Mouse (Mus musculus): Measurements from ENCODE around the gene Psmb8. TPM values are rescaled to one million over a fixed set of nuclear protein-coding genes. Genes with fewer than 3 reads are reported as not detected.
A peak's percentile ranks its signal among the peaks of the same experiment; 100 is the strongest.

Psmb8 gene
- total RNA-seq, 2 experiments from 2014 or later, result 31.0 to 34.7 TPM

DNA sequence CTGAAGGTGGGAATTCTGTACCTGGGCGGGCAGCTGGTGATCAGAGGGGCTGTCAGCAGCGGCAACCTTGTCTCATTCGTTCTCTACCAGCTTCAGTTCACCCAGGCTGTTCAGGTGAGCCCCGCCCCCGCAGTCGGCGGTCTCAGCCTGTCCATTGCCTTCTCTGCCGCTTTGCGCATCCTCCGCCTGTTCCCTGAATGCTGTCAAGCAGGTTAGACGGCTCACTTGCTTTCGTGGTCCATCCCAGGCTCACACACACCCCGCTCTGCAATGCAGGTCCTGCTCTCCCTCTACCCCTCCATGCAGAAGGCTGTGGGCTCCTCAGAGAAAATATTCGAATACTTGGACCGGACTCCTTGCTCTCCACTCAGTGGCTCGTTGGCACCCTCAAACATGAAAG lies 4.7 kb upstream of the Psmb8 start:
- DNase-seq, result no peak

DNA sequence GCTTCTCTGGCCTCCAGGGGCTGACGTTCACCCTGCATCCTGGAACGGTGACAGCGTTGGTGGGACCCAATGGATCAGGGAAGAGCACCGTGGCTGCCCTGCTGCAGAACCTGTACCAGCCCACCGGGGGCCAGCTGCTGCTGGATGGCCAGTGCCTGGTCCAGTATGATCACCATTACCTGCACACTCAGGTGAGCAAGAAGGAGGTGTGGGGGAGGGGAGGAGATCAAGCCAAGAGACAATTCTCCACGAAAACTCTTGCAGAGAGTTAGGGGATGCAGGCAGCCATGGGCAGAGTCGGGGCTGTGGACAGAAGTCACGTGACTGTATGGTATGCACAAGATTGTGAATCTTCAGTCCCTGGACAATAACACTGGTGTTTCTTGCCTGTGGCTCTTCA lies 4.1 kb upstream of the Psmb8 start:
- no peak for DNase-seq

DNA sequence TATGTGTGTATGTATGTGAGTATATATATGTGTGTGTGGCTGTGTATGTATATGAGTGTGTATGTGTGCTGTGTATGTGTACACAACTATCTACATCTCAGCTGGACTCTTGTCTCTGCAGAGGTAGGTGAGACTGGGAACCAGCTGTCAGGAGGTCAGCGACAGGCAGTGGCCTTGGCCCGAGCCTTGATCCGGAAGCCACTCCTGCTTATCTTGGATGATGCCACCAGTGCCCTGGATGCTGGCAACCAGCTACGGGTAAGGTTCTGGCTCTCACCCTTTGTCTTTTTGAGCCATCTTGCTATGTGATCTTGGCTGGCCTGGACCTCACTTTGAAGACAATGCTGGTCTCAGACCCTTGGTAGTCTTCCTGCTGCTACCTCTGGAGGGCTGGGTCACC lies 2.8 kb upstream of the Psmb8 start:
- no peak for DNase-seq

DNA sequence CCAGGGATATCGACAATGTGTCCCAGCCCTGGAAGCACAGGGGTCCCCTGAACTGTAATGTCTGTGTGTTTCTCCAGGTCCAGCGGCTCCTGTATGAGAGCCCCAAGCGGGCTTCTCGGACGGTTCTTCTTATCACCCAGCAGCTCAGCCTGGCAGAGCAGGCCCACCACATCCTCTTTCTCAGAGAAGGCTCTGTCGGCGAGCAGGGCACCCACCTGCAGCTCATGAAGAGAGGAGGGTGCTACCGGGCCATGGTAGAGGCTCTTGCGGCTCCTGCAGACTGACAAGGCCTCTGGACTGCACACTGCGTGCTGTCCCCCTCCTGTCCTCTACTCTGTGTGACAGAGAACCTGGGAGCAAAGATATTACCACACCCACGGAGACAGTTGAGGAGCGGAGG lies 1.0 kb upstream of the Psmb8 start:
- no peak for DNase-seq

DNA sequence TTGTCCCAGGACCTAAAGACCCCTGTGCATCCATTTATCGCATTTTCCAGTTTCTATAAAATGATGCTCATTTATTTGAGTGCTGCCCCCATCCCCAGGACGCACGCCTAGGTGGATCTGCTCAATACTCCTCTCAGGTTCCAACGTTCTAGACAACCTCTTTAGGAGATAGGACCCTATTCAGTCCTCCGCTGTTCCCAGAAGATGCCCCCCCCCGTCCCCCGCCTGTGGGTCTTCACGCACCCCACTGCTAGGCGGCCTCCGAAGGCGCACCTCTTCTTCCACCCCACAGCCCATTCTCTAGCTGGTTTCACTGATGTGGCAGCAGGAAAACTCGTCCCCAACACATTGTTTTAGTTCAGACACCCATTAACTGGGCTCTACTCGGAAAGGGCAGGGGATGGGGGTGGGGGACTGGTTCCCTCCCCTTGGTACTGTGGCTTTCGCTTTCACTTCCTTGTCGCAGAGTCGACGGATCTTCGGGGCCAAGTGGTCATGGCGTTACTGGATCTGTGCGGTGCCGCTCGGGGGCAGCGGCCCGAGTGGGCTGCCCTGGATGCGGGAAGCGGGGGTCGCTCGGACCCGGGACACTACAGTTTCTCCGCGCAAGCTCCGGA lies 491 bp downstream of the Psmb8 start:
- peak; percentile 63 to 85 for DNase-seq

DNA sequence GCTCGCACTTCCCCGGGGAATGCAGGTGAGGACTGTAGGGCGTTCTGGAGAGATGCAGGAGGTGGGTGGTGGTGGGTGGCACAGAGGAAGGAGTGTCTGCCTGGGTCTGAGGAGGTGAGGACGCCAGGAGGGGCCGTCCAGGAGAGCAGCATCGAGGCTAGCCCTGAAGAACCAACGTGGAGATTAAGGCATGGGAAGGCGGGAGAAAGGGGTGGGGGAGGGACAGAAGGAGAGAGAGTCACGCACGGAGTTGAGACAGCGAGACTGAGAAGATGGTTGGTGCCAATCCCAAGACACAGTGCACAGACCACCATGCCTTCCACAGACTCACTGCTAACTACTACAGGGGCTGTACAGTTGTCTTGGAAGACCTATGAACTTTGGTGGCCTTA lies 996 bp downstream of the Psmb8 start:
- no peak for DNase-seq

DNA sequence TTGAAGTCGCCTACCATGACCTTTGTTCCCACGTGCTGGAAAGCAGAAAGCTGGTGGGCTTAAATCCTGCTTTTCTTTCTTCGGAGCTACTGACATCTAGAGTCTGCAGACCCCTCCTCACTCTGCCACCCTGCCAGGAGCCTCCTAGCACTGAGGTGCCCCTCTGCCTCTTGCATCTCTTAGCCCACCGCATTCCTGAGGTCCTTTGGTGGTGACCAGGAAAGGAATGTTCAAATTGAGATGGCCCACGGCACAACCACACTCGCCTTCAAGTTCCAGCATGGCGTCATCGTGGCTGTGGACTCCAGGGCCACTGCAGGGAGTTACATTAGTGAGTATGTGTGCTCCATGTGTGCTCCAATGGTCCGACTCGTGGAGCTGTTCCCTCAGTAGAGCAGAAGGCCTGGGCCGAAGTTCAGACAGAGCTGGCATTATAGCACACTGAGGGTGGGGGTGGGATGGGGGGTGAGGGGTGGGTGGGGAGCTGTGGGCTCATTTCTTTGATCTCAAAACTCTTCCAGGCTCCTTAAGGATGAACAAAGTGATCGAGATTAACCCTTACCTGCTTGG lies 1.6 kb downstream of the Psmb8 start:
- no peak for DNase-seq

DNA sequence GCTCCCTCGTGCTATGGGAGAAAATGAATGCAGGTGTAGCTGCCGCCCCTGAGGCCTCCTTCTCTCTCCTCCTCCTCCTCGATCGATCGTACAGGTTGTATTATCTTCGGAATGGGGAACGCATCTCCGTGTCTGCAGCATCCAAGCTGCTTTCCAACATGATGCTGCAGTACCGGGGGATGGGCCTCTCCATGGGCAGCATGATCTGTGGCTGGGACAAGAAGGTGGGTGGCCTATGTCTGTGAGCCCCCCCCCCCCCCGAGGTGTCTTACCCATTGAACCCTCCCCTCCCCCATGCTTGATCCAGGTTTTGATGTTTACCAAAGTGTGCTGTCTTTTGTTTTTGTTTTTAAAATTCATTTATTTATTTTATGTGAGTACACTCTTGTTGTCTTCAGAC lies 2.5 kb downstream of the Psmb8 start:
- no peak for DNase-seq

DNA sequence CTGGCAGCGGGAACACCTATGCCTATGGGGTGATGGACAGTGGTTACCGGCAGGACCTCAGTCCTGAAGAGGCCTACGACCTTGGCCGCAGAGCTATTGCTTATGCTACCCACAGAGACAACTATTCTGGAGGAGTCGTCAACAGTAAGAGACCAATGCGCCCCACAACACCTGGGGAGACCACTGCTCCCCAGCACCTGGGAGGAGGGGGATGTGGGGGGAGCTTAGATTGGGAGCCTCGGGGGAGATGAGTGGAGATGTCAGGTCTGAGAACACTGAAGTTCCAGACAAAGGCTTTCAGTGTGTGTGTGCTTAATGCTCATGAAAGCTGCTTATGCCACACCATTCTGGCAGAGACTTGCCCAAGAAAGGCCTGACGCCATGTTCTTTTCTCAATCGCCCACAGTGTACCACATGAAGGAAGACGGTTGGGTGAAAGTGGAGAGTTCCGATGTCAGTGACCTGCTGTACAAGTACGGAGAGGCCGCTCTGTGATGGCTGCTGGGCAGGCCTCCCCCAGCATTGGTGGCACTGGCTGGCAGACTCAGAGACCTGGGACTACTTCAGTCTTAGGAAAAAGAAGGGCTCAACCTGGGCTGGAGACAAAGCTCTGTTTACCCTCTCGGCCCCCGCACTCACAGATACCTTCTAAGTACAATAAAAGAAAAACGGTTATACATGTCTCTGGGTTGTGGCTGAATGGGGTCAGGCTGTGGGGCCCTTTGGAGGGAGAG lies 3.4 kb downstream of the Psmb8 start:
- DNase-seq, result no peak

DNA sequence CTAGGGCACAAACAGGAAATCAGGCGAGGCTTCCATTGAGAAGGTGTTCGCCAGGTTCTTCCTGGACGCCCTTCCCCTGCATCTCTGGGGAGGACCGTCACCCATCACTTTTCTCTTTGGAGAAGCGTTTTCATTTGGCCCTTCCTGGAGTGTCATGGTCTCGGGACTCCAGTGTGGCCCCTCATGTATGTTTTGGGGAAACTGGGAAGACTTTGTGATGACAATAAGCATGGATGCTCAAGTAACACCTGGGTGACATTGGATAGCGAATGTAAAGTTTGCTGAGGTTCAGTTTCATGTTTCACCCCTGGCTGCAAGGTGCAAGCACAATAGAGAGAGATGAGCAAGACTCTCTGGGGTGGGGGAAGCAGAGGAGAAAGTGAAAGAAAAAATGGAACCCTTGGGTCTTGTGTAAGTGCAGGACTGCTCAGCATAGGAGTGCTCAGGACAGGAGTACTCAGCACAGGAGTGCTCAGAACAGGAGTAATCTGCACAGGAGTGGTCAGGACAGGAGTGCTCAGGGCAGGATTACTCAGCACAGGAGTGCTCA lies 4.1 kb downstream of the Psmb8 start:
- DNase-seq, result no peak

DNA sequence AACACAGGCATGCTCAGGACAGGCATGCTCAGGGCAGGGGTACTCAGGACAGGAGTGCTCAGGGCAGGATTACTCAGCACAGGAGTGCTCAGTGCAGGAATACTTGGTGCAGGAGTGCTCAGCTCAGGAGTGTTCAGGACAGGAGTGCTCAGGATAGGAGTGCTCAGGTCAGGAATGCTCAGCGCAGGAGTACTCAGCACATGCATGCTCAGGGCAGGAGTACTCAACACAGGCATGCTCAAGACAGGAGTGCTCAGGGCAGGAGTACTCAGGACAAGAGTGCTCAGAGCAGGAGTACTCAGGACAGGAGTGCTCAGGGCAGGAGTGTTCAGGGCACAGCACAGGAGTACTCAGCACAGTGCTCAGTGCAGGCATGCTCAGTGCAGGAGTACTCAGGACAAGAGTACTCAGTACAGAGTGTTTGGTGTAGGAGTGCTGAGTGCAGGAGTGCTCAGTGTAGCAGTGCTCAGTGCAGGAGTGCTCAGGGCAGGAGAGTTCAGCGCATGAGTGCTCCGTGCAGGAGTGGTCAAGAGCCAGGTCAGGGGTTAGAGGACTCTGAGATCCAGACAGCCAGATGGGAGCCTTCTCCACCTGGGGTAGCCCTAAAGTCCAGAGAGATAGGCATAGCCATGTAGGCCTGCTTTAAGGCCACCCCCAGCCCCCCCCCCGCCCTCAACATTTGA lies 5.4 kb downstream of the Psmb8 start:
- no peak for DNase-seq

DNA sequence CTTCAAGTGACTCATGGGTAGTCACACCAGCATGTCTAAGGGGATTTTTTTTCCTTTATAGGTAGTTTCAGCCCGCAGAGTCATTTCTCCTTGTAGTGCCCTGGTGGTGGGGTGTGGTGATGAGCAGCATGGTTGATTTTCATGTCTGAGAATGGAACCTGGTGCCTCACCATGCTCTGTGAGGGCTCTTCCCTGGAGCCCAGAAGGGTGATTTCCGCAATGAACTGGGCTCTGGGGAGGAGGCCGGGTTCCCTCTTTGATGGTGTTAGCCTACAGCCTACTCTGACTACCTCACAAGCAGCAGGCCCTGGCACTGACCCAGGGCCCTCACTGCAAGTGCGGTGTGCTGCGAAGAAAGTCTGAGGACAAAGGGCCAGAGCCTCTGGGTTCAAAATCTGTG lies 5.9 kb downstream of the Psmb8 start, which contains the start of gene Tap2:
Gene Tap2, plus strand, starts transcription at position 84 of the 400 bp plus-strand sequence.
- peak in 1 of 2 experiments; percentile 44 for DNase-seq

DNA sequence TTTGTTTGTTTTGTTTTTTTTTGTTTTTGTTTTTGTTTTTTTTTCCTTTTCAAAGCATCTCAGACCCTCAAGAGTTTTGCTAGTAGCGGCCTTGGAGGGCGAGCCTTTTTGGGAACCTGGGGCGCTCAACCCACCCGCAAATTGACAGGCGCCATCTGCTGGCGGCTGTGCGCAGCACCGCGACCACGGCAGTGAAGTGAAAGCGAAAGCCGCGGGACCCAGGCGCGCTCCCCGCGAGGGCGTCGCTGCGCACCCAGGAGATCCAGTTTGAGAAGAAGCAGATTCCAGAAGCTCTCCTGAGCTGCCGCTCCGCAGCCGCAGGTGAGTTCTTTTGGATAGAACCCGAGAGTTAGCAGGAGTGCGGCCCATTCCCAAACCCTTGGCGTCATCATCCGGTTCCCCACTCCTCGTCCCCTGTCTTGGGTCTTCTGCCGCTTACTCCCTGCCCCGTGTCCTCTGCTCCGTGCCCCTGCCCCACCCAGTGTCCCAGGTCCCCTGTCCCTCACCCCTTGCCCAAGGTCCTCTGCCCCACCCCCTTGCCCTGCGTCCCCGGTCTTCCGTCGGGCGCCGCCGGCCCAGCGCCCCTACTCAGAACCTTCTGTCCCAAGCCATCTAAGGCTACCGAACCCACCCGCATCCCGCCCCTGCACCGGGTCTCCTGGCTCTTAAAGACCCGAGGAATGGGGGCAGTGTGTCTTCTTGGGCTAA lies 6.9 kb downstream of the Psmb8 start:
- peak; percentile 91 to 94 for DNase-seq

DNA sequence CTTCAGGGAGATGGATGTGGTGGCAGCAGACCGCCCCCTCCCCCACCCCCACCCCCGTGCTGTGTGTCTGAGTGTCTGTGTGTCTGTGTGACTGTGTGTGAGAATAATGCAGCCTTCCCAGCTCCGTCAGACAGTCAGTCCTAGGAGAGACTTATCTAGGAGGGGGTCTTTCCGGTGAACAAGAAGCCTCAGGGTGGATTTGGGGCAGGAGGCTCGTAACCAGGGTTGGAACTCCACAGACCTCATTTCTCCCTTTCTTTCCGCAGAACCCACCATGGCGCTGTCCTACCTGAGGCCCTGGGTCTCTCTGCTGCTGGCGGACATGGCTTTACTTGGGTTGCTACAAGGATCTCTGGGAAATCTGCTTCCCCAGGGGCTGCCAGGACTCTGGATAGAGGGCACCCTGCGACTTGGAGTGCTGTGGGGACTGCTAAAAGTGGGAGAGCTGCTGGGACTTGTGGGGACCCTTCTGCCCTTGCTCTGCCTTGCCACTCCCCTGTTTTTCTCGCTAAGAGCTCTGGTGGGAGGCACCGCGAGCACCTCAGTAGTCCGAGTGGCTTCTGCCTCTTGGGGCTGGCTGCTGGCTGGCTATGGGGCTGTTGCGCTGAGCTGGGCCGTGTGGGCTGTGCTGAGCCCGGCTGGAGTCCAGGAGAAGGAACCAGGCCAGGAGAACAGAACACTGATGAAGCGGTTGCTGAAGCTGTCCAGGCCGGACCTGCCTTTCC lies 7.7 kb downstream of the Psmb8 start:
- DNase-seq, result peak in 1 of 2 experiments; percentile 56

DNA sequence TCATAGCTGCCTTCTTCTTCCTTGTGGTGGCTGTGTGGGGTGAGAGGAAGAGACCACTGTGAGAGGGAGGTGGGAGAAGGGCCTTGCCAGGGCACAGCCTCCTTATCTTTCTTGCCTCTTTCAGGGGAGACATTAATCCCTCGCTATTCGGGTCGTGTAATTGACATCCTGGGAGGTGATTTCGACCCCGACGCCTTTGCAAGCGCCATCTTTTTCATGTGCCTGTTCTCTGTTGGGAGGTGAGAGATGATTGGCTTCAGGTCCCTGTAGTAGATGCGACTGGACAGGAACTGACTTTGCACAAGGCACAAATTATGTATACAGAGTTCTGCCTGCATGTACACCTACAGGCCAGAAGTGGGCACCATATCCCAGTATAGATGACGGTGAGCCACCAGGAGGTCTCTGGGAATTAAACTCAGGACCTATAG lies 8.2 kb downstream of the Psmb8 start:
- DNase-seq, result peak in 1 of 2 experiments; percentile 41

DNA sequence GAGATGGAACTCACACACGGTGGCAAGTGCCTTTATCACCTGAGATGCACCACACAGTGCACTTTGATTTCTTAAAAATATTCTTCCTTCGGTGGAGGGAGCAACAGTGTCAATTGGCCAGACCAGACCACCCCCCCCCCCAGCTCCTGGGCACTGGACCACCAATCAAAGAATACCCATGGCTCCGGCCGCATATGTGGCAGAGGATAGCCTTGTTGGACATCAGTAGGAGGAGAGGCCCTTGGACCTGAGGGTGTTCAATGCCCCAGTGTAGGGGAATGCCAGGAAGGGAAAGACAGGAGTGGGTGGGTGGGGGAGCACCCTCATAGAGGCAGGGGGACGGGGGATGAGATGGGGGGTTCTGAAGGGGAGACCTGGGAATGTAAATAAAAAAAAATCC lies 9.2 kb downstream of the Psmb8 start:
- DNase-seq, result no peak

DNA sequence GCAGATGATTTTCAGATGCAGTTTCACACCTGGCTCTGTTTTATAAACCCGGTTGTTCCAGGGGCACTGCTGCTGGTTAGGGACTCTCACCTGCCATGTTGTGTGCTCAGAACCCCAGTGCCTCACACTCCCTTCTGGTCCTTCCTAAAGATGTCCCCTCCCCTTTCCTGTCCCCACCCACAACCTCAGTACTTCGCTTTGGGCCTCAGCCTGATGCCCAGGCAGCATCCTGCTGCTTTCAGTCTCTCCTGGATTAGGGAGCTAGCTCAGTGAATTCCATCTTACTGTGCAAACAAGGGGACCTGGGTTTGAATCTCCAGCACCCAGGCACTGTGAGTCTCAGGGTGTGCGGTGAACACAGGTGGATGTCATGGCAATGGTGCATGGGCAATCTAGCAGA lies 9.9 kb downstream of the Psmb8 start:
- no peak for DNase-seq

DNA sequence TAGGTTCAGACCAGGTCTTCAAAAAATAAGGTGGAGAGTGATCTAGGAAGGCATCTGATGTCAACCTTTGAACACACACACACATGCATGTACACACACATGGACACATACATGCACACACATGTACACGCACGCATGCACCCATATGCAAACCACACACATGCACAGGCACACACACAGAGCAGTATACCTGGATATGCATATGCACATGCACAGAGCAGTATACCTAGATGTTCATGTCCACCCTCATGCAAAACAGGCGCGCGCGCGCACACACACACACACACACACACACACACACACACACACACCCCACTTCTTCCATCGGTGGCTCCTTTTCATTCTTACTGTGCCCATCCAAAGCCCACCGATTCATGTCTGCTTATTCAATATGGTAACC lies 10.3 kb downstream of the Psmb8 start:
- no peak for DNase-seq

DNA sequence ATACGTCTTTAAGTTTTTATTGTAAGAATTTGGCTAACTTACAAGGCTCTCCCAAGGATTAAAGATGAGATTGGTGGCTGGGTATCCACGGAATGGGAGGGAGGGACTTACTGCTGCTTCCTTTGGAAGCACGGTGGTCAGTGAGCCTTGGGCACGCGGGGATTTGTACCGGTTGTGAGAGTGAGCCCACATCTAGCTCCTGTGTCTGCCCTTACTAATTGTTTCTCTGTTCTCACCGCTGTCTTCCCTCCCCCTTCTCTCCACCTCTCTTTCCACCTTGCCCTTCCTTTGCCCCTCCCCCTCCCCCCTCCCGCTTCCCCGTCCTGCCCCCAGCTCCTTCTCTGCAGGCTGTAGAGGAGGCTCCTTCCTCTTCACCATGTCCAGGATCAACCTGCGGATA lies 10.9 kb downstream of the Psmb8 start:
- DNase-seq, result no peak

DNA sequence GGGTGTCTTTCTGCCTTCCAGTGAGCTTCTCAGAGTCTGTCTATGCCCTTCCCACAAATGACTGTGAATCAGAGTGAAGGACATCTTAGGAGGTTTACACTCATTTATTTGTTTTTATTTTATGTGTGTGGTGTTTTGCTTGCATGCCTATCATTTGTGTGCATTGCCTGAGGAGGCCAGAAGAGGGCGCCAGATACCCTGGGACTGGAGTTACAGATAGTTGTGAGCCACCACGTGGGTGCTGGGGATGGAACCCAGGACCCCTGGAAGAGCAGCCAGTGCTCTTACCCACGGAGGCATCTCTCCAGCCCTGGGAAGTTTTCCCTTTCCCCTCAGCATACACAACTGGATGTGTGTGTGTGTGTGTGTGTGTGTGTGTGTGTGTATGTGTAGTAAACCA lies 12.2 kb downstream of the Psmb8 start:
- DNase-seq, result peak in 1 of 2 experiments; percentile 28

DNA sequence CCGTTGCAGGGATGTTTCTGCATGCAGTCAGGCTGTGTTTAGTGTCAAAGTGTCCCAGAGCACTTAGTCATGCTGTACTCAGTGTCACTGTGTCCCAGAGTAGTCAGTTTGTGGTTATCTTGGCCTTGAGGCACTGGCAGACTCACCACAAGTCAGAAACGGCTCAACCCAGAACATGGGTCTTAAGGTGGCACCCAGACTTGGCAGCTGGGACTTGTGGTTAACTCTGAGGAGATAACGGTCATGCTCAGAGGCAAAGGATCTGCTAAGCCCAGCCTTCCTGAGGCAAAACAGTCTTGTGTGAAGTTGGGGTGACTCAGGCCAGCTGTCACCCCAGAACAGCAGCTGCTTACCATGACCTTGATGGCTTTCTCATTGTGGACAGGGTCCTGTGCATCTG lies 13.1 kb downstream of the Psmb8 start:
- peak; percentile 71 to 72 for DNase-seq
